Mouse (Mus musculus) G1E-ER4 (cell line): ENCODE results near the gene Lcn3. TPM values are rescaled to one million over a fixed set of nuclear protein-coding genes. Genes with fewer than 3 reads are reported as not detected.
"Not testable (repeated sequence)": the region's sequence is repeated elsewhere in the genome, so short reads cannot be mapped to it uniquely, and the experiment has no call there.

Source experiments
- GATA1 ChIP-seq: IDR thresholded peaks from one replicate; pipeline ENCODE4 v1.8.0; 2012; ENCODE audit warnings: low read length, inconsistent platforms
- polyA plus RNA-seq: library from polyadenylated mRNA; stranded (reverse); fragments of >175 nt; gene quantifications from 2 replicates; pipeline ENCODE4 v1.2.3, GENCODE M21; 2012

The Lcn3 gene
- polyA plus RNA-seq, 1 experiment = not detected

GRCm38 (mm10) chr2:25789092-25789491, 23.7 kb downstream of the Lcn3 start:
- no peak for TF ChIP-seq GATA1

- no peak for TF ChIP-seq GATA1
Observed at GRCm38 (mm10) chr2:25797635-25798034, 32.3 kb downstream of the Lcn3 start.

GRCm38 (mm10) chr2:25798065-25798464, 32.7 kb downstream of the Lcn3 start:
- no peak for TF ChIP-seq GATA1

GRCm38 (mm10) chr2:25811711-25812110, 46.3 kb downstream of the Lcn3 start:
- no peak for TF ChIP-seq GATA1

GRCm38 (mm10) chr2:25813364-25813763, 48.0 kb downstream of the Lcn3 start:
- no peak for TF ChIP-seq GATA1

GRCm38 (mm10) chr2:25815748-25816147, 50.4 kb downstream of the Lcn3 start, which contains the start of gene Glt6d1:
Gene Glt6d1, minus strand, starts transcription at chr2:25815848.
- not testable (repeated sequence) for TF ChIP-seq GATA1

Other genes starting within 250 kb of the Lcn3 start
- 5.5 and 9.3 TPM in 2 replicates for gene Traf2, start 218.6 kb upstream of the Lcn3 start, polyA plus RNA-seq
- 682 and 940 TPM in 2 replicates for gene Edf1, start 207.7 kb upstream of the Lcn3 start, polyA plus RNA-seq
- 0.52 and 0.69 TPM in 2 replicates for gene Mamdc4, start 190.7 kb upstream of the Lcn3 start, polyA plus RNA-seq
- gene Phpt1, start 190.3 kb upstream of the Lcn3 start, polyA plus RNA-seq = 3.2 and 4.9 TPM in 2 replicates
- gene Ajm1, start 183.8 kb upstream of the Lcn3 start, polyA plus RNA-seq = 0.09 and 0.13 TPM in 2 replicates
- gene Rabl6, start 157.0 kb upstream of the Lcn3 start, polyA plus RNA-seq = 86.8 and 89.3 TPM in 2 replicates
- gene Ccdc183, start 147.9 kb upstream of the Lcn3 start, polyA plus RNA-seq = not detected in 2 replicates
- not detected in 2 replicates for gene Tmem141, start 143.6 kb upstream of the Lcn3 start, polyA plus RNA-seq
- not detected in 2 replicates for gene Fcna, start 137.5 kb upstream of the Lcn3 start, polyA plus RNA-seq
- gene Lcn8, start 112.4 kb upstream of the Lcn3 start, polyA plus RNA-seq = not detected in 2 replicates
- not detected in 2 replicates for gene Lcn5, start 107.6 kb upstream of the Lcn3 start, polyA plus RNA-seq
- not detected in 2 replicates for gene Lcn6, start 88.8 kb upstream of the Lcn3 start, polyA plus RNA-seq
- not detected in 2 replicates for gene Lcn10, start 82.8 kb upstream of the Lcn3 start, polyA plus RNA-seq
- gene Obp2a, start 65.5 kb upstream of the Lcn3 start, polyA plus RNA-seq = not detected in 2 replicates
- gene Bmyc, start 58.8 kb upstream of the Lcn3 start, polyA plus RNA-seq = not detected in 2 replicates
- gene Obp2b, start 28.6 kb upstream of the Lcn3 start, polyA plus RNA-seq = not detected in 2 replicates
- not detected in 2 replicates for gene Lcn11, start 11.4 kb downstream of the Lcn3 start, polyA plus RNA-seq
- gene Gm13539, start 16.7 kb downstream of the Lcn3 start, polyA plus RNA-seq = not detected in 2 replicates
- gene Glt6d1, start 50.3 kb downstream of the Lcn3 start, polyA plus RNA-seq = not detected in 2 replicates
- not detected in 2 replicates for gene Lcn9, start 57.6 kb downstream of the Lcn3 start, polyA plus RNA-seq
- not detected in 2 replicates for gene Sohlh1, start 81.7 kb downstream of the Lcn3 start, polyA plus RNA-seq
- not detected in 2 replicates for gene Kcnt1, start 98.2 kb downstream of the Lcn3 start, polyA plus RNA-seq
- gene Camsap1, start 217.7 kb downstream of the Lcn3 start, polyA plus RNA-seq = 5.9 and 6.3 TPM in 2 replicates